Mouse (Mus musculus) hindbrain, embryonic 16.5 days (tissue): ENCODE measurements around the gene Dtnb. TPM values are rescaled to one million over a fixed set of nuclear protein-coding genes. Genes with fewer than 3 reads are reported as not detected.
A peak's percentile ranks its signal among the peaks of the same experiment; 100 is the strongest.

Experiments
- ATAC-seq: fragments of 200-750 bp; cut with Nextera tagmentation; 2 replicates; pipeline ENCODE4 v1.8.0; 2017; ENCODE audit warnings: moderate TSS enrichment, moderate library complexity
- H3K27ac ChIP-seq: fragments of 300-500 bp; sonication (generic); 2 replicates; pipeline ENCODE4 v1.5.1; 2014; ENCODE audit warnings: low read depth, mild to moderate bottlenecking, control low read depth, low read length, moderate library complexity
- H3K27me3 ChIP-seq: fragments of 300-500 bp; sonication (generic); replicated peaks from 2 replicates; pipeline ENCODE4 v1.6.1; 2014; ENCODE audit warnings: low read length; ENCODE audit not compliant: control insufficient read depth, insufficient read depth
- H3K36me3 ChIP-seq: fragments of 300-500 bp; sonication (generic); 2 replicates; pipeline ENCODE4 v1.6.1; 2014; ENCODE audit warnings: mild to moderate bottlenecking, low read length, moderate library complexity, mixed read lengths; ENCODE audit not compliant: control insufficient read depth, insufficient read depth
- H3K4me1 ChIP-seq: fragments of 300-500 bp; sonication (generic); 2 replicates; pipeline ENCODE4 v1.6.1; 2014; ENCODE audit warnings: low read depth, low read length; ENCODE audit not compliant: control insufficient read depth, insufficient read depth
- H3K4me2 ChIP-seq: fragments of 300-500 bp; sonication (generic); 2 replicates; pipeline ENCODE4 v1.6.1; 2014; ENCODE audit warnings: mild to moderate bottlenecking, low read length, control low read depth, moderate library complexity
- H3K4me3 ChIP-seq: fragments of 300-500 bp; sonication (generic); 2 replicates; pipeline ENCODE4 v1.5.1; 2014; ENCODE audit warnings: mild to moderate bottlenecking, low read length, control low read depth, moderate library complexity
- H3K9ac ChIP-seq: fragments of 300-500 bp; sonication (generic); 2 replicates; pipeline ENCODE4 v1.6.1; 2014; ENCODE audit warnings: low read depth, mild to moderate bottlenecking, control low read depth, low read length, moderate library complexity
- H3K9me3 ChIP-seq: fragments of 300-500 bp; sonication (generic); 2 replicates; pipeline ENCODE4 v1.6.1; 2014; ENCODE audit warnings: mild to moderate bottlenecking, low read length, moderate library complexity; ENCODE audit not compliant: control insufficient read depth
- WGBS: fragments of 180-500 bp; shearing (Covaris S2); extraction: QIAGEN DNeasy Blood & Tissue Kit; methylation state at CpG from one replicate; pipeline ENCODE4 v1.1.7; 2014; 5-methylcytosine and 5-hydroxymethylcytosine counted together
- polyA plus RNA-seq: library from polyadenylated mRNA; unstranded; fragments of >200 nt; fragmentation: Nextera tagmentation; extraction: Ambion mirVana; gene quantifications from 2 replicates; pipeline ENCODE4 v1.2.1, GENCODE M21; 2015

The Dtnb gene
- polyA plus RNA-seq, 1 experiment from 2014 or later, result 50.6 TPM

DNA sequence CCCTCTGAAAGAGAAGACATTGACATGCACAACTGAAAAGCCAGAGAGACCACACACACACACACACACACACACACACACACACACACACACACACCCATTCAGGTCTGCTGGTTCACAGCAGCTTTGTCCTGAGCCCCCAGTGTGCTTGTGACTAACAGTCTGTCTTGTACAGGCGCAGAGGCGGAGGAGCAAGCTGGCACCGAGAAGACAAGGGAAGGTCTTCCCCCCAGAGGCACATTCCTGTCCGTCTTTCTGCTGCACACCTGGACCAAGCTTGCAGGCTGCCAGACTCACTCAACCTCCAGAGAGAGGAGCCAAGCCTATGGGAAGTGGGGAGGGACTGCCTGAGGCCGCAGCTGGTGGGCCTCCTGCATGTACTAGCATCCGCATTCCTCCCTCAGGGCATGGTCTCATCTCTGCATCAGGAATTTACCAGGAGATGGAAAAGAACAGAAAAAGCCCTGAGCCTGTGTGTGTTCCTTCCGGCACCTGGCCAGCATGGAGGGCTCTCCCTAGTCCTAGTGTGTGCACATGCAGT lies 208.8 kb downstream of the Dtnb start:
- peak; percentile 49 for ATAC-seq
- no peak overlapping the region for H3K9ac ChIP-seq
- no peak overlapping the region for H3K4me3 ChIP-seq
- no peak overlapping the region for H3K4me2 ChIP-seq
- no peaks in the 10 kb centered on the region for H3K36me3 ChIP-seq
- H3K9me3 ChIP-seq, result no peaks in the 10 kb centered on the region
- peak overlapping the region; percentile 53 for H3K27ac ChIP-seq
- no peaks in the 10 kb centered on the region for H3K27me3 ChIP-seq
- WGBS, result 25% methylated on average over 7 of the region's 7 CpGs
- peaks cover 45% of the 10 kb centered on the region for H3K4me1 ChIP-seq

DNA sequence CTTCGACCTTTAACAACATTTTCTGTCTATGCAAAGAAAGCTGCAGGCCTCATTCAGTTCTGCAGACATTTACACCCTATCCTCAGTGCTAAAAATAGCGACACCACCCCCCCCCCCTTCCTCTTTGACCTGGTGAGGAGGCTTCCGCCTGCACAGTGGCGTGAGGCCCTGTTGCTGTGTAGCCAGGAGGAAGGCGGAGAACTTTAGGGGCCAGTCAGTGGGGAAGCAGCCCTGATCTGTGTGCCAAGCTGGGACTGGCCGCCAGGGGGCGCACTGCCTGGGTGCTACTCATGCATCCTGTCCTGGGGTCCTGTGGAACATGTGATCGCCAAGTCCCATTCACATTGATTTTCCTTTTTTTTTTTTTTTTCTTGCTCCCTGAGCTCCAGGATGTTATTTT lies 209.3 kb downstream of the Dtnb start:
- no peaks in the 10 kb centered on the region for H3K27me3 ChIP-seq
- no peak overlapping the region for H3K9ac ChIP-seq
- ATAC-seq, result peak; percentile 49
- WGBS, result 16% methylated on average over 8 of the region's 8 CpGs
- peaks cover 45% of the 10 kb centered on the region for H3K4me1 ChIP-seq
- no peaks in the 10 kb centered on the region for H3K9me3 ChIP-seq
- no peaks in the 10 kb centered on the region for H3K36me3 ChIP-seq
- no peak overlapping the region for H3K4me2 ChIP-seq
- H3K27ac ChIP-seq, result peak overlapping the region; percentile 53
- no peak overlapping the region for H3K4me3 ChIP-seq

DNA sequence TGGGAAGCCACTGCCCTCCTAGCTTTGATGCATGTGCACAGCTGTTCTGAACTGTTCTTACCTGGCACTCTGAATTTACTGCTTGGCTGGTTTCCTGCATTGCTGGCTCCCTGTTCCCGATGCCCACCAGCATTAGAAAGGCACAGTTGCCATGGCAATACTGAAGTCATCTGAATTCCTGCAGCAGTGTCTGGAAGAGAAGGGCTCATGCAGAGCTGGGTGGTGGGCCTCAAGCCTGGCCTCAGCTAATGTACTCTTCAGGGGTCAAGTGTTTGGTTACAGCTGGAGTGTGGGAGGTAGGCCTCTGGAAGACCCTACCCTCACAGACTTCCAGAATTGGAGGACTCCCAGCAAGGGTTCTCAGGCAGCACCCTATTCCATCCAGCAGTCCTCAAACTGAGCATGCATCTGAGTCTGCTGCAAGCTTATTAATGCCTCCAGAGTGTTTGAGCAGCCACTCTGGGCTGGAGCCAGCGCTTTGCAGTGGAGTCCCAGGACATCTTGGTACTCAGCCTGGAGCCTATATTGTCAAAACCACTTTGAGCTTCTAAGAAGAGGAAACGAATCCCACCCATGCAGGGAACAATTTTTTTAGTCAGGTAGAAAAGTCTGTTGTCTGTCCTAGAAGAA lies 211.1 kb downstream of the Dtnb start:
- Histone ChIP-seq H3K27ac (peak overlapping the region; percentile 65), H3K9ac (no peak overlapping the region), H3K36me3 (no peaks in the 10 kb centered on the region), H3K9me3 (no peaks in the 10 kb centered on the region), H3K4me1 (peaks cover 47% of the 10 kb centered on the region), H3K27me3 (no peaks in the 10 kb centered on the region), H3K4me2 (no peak overlapping the region), H3K4me3 (no peak overlapping the region)
- 40% methylated on average over 3 of the region's 3 CpGs for WGBS
- peak; percentile 51 for ATAC-seq

DNA sequence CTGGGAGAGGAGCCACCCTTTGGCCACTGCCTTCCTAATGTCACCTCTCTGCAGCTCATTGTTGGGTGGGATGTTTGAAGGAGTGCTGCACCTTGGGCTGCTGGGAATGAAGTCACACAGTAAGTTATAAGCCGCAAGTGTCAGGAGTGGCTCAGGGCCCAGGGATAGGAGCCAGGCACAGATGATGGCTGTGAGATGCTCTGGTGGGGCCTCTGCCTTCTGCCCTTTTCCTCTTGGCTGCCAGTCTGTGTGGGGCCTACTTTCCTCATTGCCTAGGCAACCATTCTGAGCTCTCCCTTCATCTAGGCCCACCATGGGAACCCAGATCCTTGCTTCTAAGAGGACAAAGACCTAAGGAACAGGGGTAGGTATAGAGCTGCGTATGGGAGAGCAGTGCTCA lies 212.1 kb downstream of the Dtnb start:
- Histone ChIP-seq H3K36me3 (no peaks in the 10 kb centered on the region), H3K4me2 (no peak overlapping the region), H3K4me3 (no peak overlapping the region), H3K9ac (no peak overlapping the region), H3K9me3 (no peaks in the 10 kb centered on the region), H3K27me3 (no peaks in the 10 kb centered on the region), H3K4me1 (peaks cover 47% of the 10 kb centered on the region), H3K27ac (0 out of 2 replicates have a peak overlapping the region, but pooled peaks have one; percentile 3)
- ATAC-seq, result no peak
- 44% methylated on average over 2 of the region's 2 CpGs for WGBS

DNA sequence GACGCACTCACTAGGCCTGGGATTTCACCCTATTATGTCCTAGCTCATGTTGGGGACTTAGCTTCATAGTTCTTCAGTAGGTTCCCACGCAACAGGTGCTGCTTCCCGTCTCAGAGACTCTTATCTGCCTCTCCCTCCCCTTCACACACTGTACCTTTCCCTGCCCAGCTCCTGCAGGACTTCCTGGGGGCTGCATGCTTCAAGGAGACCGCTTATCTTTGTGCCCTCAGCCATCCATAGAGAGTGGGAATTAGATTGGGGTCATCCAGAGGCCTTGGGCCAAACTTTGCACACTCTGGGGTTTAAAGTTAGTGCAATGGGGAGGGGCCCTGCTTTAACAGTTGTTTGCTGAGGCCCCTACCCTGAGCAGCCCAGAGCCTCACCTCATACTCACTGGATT lies 212.5 kb downstream of the Dtnb start:
- Histone ChIP-seq H3K27me3 (no peaks in the 10 kb centered on the region), H3K4me1 (peaks cover 47% of the 10 kb centered on the region), H3K4me3 (no peak overlapping the region), H3K36me3 (no peaks in the 10 kb centered on the region), H3K4me2 (no peak overlapping the region), H3K27ac (no peak overlapping the region), H3K9me3 (no peaks in the 10 kb centered on the region), H3K9ac (no peak overlapping the region)
- no peak for ATAC-seq
- WGBS, result 80% methylated on average over 4 of the region's 4 CpGs

DNA sequence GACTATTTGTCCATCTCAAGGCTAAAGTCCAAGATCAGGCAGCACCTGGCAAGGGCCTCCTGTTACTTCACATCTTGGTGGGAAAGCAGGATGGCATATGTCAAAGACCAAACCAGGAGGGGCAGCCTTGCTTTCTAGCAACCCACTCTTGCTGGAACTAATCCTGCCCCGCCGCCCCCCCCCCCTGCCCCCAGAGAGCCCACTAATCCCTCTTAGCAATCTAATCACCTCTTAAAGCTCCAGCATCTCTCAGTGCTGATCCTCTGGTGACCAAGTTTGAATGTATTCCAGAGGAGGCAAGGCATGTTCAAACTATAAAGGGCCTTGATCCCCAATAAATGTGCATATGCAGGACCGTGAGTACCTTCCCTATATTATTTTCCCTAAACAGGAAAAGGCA lies 214.9 kb downstream of the Dtnb start:
- WGBS, result 49% methylated on average over 3 of the region's 3 CpGs
- no peak overlapping the region for H3K27ac ChIP-seq
- H3K4me1 ChIP-seq, result peaks cover 27% of the 10 kb centered on the region

DNA sequence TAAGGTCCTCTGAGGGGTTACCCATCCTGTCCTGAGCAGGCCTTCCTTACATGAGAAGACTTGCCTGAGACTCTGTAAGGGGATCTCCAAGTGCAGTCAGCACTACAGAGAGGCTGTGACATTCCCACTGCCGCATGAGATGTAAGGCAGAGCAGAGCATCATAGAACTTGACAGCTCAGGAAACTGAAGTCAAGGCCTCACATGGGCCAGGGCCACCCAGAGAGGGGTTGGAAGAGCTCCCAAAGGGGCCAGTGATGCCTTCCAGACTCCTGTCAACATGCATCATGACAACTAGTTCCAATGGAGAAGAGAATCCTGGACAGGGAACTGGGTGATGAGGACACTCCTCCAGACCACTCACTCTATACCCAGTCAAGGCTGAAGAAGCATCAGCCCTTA lies 215.4 kb downstream of the Dtnb start:
- H3K9ac ChIP-seq, result no peak overlapping the region
- no peaks in the 10 kb centered on the region for H3K9me3 ChIP-seq
- H3K36me3 ChIP-seq, result no peaks in the 10 kb centered on the region
- WGBS, result 58% methylated on average over 1 of the region's 1 CpGs
- H3K27ac ChIP-seq, result no peak overlapping the region
- no peak overlapping the region for H3K4me3 ChIP-seq
- no peaks in the 10 kb centered on the region for H3K27me3 ChIP-seq
- peaks cover 22% of the 10 kb centered on the region for H3K4me1 ChIP-seq
- no peak for ATAC-seq
- no peak overlapping the region for H3K4me2 ChIP-seq

More for the DNA sequence above, 214.9 kb downstream of the Dtnb start:
- Histone ChIP-seq H3K36me3 (no peaks in the 10 kb centered on the region), H3K9me3 (no peaks in the 10 kb centered on the region), H3K4me2 (no peak overlapping the region), H3K27me3 (no peaks in the 10 kb centered on the region), H3K4me3 (no peak overlapping the region), H3K9ac (no peak overlapping the region)
- ATAC-seq, result no peak

DNA sequence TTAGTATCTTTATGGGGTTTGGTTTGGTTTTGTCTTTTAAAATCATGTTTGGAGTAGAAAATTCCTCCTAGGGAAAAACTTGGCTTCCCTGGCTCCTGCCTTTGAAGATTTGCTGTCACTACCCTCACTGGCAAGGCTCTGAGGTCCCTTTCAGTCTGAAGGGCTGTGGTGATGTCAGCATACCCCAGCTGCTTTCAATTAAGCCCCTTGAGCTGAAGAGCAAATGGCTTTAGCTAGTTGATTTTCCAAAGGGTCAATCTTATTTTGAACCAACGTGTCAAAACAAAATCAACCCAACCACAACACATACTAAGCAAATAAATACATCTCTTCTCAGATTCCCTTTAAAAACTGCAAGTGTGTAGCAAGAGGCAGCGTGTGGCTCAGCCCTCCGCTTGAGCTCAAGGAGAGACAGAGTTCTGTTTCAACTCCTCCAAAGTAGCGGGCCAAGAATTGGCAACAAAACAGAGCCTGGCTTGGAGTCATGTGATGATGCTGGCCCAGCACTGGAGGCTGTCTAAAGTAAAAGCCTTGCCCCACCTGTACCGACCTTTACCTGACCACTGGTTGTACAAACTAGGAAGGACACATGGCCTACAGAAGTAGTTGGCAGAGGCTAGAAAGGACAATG lies 216.4 kb downstream of the Dtnb start:
- Histone ChIP-seq H3K27me3 (no peaks in the 10 kb centered on the region), H3K4me3 (no peak overlapping the region), H3K9ac (no peak overlapping the region), H3K36me3 (no peaks in the 10 kb centered on the region), H3K27ac (no peak overlapping the region), H3K4me2 (no peak overlapping the region), H3K4me1 (peaks cover 12% of the 10 kb centered on the region), H3K9me3 (no peaks in the 10 kb centered on the region)
- ATAC-seq, result no peak
- WGBS, result 52% methylated on average over 5 of the region's 5 CpGs

DNA sequence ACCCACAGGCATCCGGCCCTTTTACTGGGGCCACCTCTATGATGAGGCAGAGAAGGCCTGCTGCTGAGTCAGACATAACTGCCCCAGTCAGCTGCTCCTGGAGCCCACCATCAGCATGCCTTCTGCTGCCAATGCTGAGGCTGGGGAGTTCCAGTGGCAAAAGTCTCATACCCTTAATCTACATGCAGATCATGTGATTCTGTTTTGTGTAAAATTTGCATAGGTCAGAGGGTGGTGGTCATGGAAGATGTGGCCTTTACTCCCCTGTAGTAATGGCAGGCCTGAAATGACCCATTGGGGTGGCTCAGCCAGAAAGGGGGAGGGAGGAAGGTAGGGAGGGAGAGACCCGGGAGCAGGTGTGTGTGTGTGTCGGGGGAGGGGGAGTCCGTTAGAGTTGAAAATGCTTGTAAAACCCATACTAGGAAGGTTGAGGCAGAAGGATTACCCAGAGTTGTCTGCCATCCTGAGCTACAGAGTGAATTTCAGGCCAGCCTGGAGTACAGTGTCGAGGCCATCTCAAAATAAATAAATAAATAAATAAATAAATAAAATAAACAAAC lies 217.5 kb downstream of the Dtnb start:
- H3K27ac ChIP-seq, result no peak overlapping the region
- no peak overlapping the region for H3K4me3 ChIP-seq
- H3K9me3 ChIP-seq, result no peaks in the 10 kb centered on the region
- ATAC-seq, result no peak
- no peak overlapping the region for H3K4me2 ChIP-seq
- WGBS, result 62% methylated on average over 5 of the region's 5 CpGs
- H3K9ac ChIP-seq, result no peak overlapping the region
- no peaks in the 10 kb centered on the region for H3K36me3 ChIP-seq
- H3K4me1 ChIP-seq, result peaks cover 4% of the 10 kb centered on the region; the same call in 1 of the 2 replicates
- H3K27me3 ChIP-seq, result no peaks in the 10 kb centered on the region
